In the genomic region with DNA sequence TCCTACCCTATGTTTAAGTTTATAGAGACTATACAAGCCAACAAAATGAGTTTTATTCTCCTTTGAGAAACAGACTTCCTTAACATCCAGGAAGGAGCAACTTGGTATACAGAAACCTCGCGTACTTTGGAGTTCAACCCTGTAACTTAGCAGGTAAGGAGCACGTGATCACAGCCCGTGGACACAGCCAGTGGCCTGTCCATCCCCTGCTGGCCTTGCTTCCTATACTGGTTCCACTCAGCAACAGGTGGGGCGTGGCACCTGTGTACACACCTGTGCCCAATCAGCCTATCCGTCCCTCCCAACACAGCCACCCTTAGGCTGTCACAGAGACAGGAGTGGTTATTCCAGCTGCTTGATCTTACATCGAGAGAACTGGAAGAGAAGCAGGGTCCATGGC, we compare ENCODE assay signal across 8 mouse cellular contexts. TPM values are rescaled to one million over a fixed set of nuclear protein-coding genes. Genes with fewer than 3 reads are reported as not detected.
DNase-seq lines count a peak whose midpoint lies in the region; ATAC-seq lines count a peak whose summit lies in the region.

No protein-coding gene starts in this region.

- H3K27me3 ChIP-seq in heart, embryonic 10.5 days (ENCODE audit: insufficient read depth, poor library complexity, severe bottlenecking), result no peaks in the 10 kb centered on the region
- no peaks in the 10 kb centered on the region for H3K27me3 ChIP-seq in hindbrain, embryonic 14.5 days (ENCODE audit: control insufficient read depth, insufficient read depth, low read length)
- H3K27me3 ChIP-seq in limb, embryonic 13.5 days, result no peaks in the 10 kb centered on the region
- no peaks in the 10 kb centered on the region for H3K27me3 ChIP-seq in midbrain, embryonic 16.5 days (ENCODE audit: control insufficient read depth, insufficient read depth, low read depth, low read length)

- H3K4me3 ChIP-seq in heart, embryonic 10.5 days, result peak overlapping the region; percentile 86; the same call in 1 of the 2 replicates
- H3K4me3 ChIP-seq in hindbrain, embryonic 14.5 days (replicated peaks; ENCODE audit: low read length), result peak overlapping the region; percentile 68; the same call in 1 of the 2 replicates
- peak overlapping the region; percentile 95 for H3K4me3 ChIP-seq in limb, embryonic 13.5 days
- no peak overlapping the region for H3K4me3 ChIP-seq in midbrain, embryonic 16.5 days (ENCODE audit: low read depth, low read length)

- intact Hi-C loops in left cerebral cortex, postnatal 36 days (cut with DNase I), result no loop called here

- H3K27ac ChIP-seq in heart, embryonic 10.5 days, result peak overlapping the region; percentile 98; the same call in 1 of the 2 replicates
- no peak overlapping the region for H3K27ac ChIP-seq in hindbrain, embryonic 14.5 days
- H3K27ac ChIP-seq in limb, embryonic 13.5 days, result peak overlapping the region; percentile 97; the same call in 1 of the 2 replicates
- no peak overlapping the region for H3K27ac ChIP-seq in midbrain, embryonic 16.5 days (ENCODE audit: low read length)

- peaks cover 9% of the 10 kb centered on the region; the same call in 1 of the 2 replicates for H3K4me1 ChIP-seq in heart, embryonic 10.5 days
- peaks cover 20% of the 10 kb centered on the region for H3K4me1 ChIP-seq in hindbrain, embryonic 14.5 days (replicated peaks; ENCODE audit: control insufficient read depth, insufficient read depth, low read length)
- H3K4me1 ChIP-seq in limb, embryonic 13.5 days, result peaks cover 34% of the 10 kb centered on the region
- H3K4me1 ChIP-seq in midbrain, embryonic 16.5 days (ENCODE audit: control insufficient read depth, insufficient read depth, low read length), result peaks cover 13% of the 10 kb centered on the region

- H3K4me2 ChIP-seq in hindbrain, embryonic 14.5 days (replicated peaks), result peak overlapping the region; percentile 74
- H3K4me2 ChIP-seq in limb, embryonic 13.5 days (replicated peaks), result peak overlapping the region; percentile 72
- H3K4me2 ChIP-seq in midbrain, embryonic 16.5 days (ENCODE audit: low read length), result peak overlapping the region; percentile 90

- 84% methylated on average over 7 of the region's 7 CpGs for WGBS in heart, embryonic 10.5 days
- WGBS in hindbrain, embryonic 14.5 days, result 94% methylated on average over 7 of the region's 7 CpGs
- 72% methylated on average over 7 of the region's 7 CpGs for WGBS in limb, embryonic 13.5 days
- WGBS in midbrain, embryonic 16.5 days, result 90% methylated on average over 7 of the region's 7 CpGs

- DNase-seq in heart, embryonic 10.5 days (ENCODE audit: low spot score), result peak; percentile 74
- DNase-seq in heart, adult 18-20 months, result no peak
- DNase-seq in hindbrain, embryonic 14.5 days (ENCODE audit: low spot score), result no peak
- no peak for DNase-seq in right cerebral cortex, adult 18-20 months
- no peak for DNase-seq in frontal cortex, postnatal 36 days (ENCODE audit: low spot score in 2 of 2)
- DNase-seq in left cerebral cortex, postnatal 36 days (ENCODE audit: low spot score in 2 of 2), result no peak

- H3K9ac ChIP-seq in hindbrain, embryonic 14.5 days, result no peak overlapping the region
- H3K9ac ChIP-seq in limb, embryonic 13.5 days, result no peak overlapping the region
- H3K9ac ChIP-seq in midbrain, embryonic 16.5 days (ENCODE audit: low read depth, low read length), result no peak overlapping the region

- H3K36me3 ChIP-seq in heart, embryonic 10.5 days, result no peaks in the 10 kb centered on the region
- no peaks in the 10 kb centered on the region for H3K36me3 ChIP-seq in hindbrain, embryonic 14.5 days (replicated peaks; ENCODE audit: control insufficient read depth, insufficient read depth)
- H3K36me3 ChIP-seq in limb, embryonic 13.5 days, result no peaks in the 10 kb centered on the region
- no peaks in the 10 kb centered on the region for H3K36me3 ChIP-seq in midbrain, embryonic 16.5 days (ENCODE audit: control insufficient read depth, insufficient read depth, low read length)

- no peak for ATAC-seq in hindbrain, embryonic 14.5 days (ENCODE audit: low FRiP score)
- ATAC-seq in limb, embryonic 13.5 days (ENCODE audit: low FRiP score, low read depth), result no peak
- peak; percentile 10; the same call in 1 of the 2 replicates for ATAC-seq in midbrain, embryonic 16.5 days

- H3K9me3 ChIP-seq in heart, embryonic 10.5 days, result no peaks in the 10 kb centered on the region
- H3K9me3 ChIP-seq in hindbrain, embryonic 14.5 days (ENCODE audit: control insufficient read depth, low read length), result no peaks in the 10 kb centered on the region
- no peaks in the 10 kb centered on the region for H3K9me3 ChIP-seq in limb, embryonic 13.5 days
- H3K9me3 ChIP-seq in midbrain, embryonic 16.5 days (replicated peaks; ENCODE audit: control insufficient read depth, low read length, poor library complexity, severe bottlenecking), result no peaks in the 10 kb centered on the region

RNA-seq across cellular contexts. Expression of gene Adgra3, which starts 0.8 kb away (rescaled TPM):
- 19.2 and 26.6 TPM in 2 replicates for polyA plus RNA-seq in heart, embryonic 10.5 days (2016; fragmentation: Nextera tagmentation; extraction: Ambion mirVana)
- 10 to 100 TPM; 20.0 to 31.3 TPM for total RNA-seq in heart, adult 18-20 months (2021)
- polyA plus RNA-seq in hindbrain, embryonic 14.5 days (2014; fragmentation: Nextera tagmentation; extraction: Ambion mirVana), result 22.0 and 23.9 TPM in 2 replicates
- polyA plus RNA-seq in limb, embryonic 13.5 days (2015; fragmentation: Nextera tagmentation; extraction: Ambion mirVana), result 44.1 and 46.0 TPM in 2 replicates
- polyA plus RNA-seq in midbrain, embryonic 16.5 days (2015; fragmentation: Nextera tagmentation; extraction: Ambion mirVana), result 9.9 and 11.5 TPM in 2 replicates
- 10 to 100 TPM; 18.7 to 20.5 TPM for total RNA-seq in left cerebral cortex, postnatal 36 days (2021)

Comparison
In these comparisons a context has a peak if more than half of its experiments do, and no peak if none do; other contexts are left out.
1. H3K27ac ChIP-seq: peak in heart, embryonic 10.5 days (single experiment) and limb, embryonic 13.5 days (single experiment); none in hindbrain, embryonic 14.5 days (single experiment) and midbrain, embryonic 16.5 days (single experiment).
2. Peak in every context shown above with its lines, with median percentiles within 50 percentile points of each other: H3K4me2 ChIP-seq.